Mouse (Mus musculus) heart, postnatal 36 days (tissue): Measurements from ENCODE around the gene Olfr600. TPM values are rescaled to one million over a fixed set of nuclear protein-coding genes. Genes with fewer than 3 reads are reported as not detected.
"Not testable (repeated sequence)": the region's sequence is repeated elsewhere in the genome, so short reads cannot be mapped to it uniquely, and the experiment has no call there.

Source experiments
- DNase-seq, 2 experiments: peaks; one replicate each; pipeline ENCODE4 v3.0.0; 2021 to 2022
- intact Hi-C: fragments of 180-260 bp; cut with DNase I; formaldehyde crosslinking; loops from one replicate; pipeline ENCODE4 v1.15.1; 2025
- total RNA-seq, 2 experiments: library from RNA; stranded (reverse); gene quantifications; 2 replicates each; pipeline ENCODE4 v1.2.3; 2021

Olfr600 gene
- total RNA-seq: not detected

DNA sequence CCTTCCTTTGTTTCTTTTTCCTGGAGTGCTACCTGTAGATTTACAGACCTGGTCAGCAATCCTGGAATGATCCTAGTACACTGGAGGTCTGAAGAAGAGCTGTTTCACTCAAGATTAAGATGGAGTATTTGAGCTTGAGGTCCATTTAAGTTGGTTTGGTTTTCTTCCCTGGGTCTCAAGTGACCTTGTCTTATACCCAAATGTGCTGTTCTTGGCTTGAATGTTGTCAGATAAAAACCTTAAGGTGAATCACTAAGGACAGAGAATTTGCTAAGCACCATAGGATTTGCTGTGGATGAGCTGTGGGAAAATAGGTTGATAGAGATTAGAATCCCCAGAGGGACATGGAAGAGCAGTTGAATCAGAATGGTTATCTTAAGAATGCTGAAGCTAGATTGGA, at the start of gene Olfr600:
TSS of gene Olfr600 (minus strand) at position 101 of the 400 bp plus-strand sequence.
- intact Hi-C loops: no loop called here
- no peak for DNase-seq

DNA sequence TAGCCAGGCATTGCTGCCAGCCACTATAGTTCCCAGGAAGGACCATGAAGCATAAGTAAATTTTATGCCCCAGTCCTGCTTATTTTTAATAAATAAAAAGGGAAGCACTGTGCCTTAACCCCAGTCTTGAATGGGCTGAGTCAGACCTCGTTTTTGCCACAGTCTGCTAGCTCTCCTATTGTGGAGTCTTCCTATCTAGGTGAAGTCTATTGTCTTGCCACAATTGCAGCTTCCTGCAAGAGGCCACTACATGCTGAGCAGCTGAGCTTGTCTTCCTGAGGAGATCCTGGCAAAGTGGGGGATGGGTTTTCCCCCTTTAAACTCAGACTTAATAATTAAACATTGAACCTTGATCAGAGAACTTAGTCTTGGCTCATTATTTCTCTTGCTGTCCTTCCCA, 49.5 kb upstream of the Olfr600 start:
- intact Hi-C loops: no loop called here
- no peak for DNase-seq

DNA sequence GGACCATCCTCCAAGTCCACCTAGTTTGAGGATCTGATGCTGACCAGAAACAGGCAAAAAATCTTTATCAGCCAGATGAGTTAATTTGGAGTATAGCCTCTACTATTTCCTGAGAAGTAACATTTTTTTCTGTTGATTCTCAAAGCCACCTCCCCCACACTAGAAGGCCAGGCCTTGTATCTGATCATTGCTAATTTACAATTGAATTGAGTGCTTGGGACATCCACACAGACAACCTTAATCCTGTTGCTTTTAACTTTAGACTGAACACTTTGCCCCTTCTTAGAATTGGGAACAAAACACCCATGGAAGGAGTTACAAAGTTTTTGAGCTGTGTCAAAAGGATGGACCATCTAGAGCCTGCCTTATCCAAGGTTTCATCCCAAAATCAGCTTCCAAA, 48.3 kb upstream of the Olfr600 start:
- DNase-seq: no peak
- intact Hi-C loops: no loop called here

DNA sequence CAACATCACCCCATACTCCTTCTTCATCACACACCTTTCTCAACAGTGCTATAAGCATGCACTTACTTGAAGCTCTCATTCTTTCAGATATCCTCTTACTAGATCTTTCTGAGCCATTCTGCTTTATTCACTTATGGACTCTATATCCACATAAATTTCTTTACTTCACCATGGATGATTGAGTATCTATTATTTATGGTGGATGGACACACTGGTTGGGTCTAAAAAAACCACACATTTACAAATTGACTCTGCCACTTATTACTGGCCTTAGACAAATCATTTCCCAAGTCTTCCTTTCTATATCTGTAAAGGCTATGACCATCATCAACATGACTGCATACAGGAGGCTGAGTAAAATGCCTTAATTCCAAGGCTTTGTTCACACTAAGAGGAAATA, 36.6 kb upstream of the Olfr600 start, which contains the start of gene Olfr603:
TSS of gene Olfr603 (minus strand) at position 101 of the 400 bp plus-strand sequence.
- intact Hi-C loops: no loop called here
- no peak for DNase-seq

DNA sequence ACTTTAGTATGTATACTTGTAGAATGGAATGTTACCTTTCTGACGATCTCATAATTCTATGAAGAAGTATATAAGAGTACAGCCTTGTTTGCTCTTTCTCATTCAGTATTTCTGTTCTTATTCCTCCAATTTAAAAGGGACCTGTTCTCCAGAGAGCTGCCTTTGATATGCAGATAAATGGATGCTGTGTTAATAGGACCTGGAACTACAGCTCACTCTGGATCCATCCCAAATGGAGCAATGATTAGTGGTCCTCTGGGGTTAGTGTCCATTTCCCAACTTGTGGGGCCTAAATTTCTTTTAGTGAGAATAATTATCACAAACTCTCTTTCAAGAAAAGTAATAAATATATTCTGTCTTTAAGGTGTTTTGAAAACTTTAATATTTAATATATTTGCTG, 13.1 kb upstream of the Olfr600 start, which contains the start of gene Olfr601:
TSS of gene Olfr601 (minus strand) at position 101 of the 400 bp plus-strand sequence.
- intact Hi-C loops: no loop called here
- no peak for DNase-seq

DNA sequence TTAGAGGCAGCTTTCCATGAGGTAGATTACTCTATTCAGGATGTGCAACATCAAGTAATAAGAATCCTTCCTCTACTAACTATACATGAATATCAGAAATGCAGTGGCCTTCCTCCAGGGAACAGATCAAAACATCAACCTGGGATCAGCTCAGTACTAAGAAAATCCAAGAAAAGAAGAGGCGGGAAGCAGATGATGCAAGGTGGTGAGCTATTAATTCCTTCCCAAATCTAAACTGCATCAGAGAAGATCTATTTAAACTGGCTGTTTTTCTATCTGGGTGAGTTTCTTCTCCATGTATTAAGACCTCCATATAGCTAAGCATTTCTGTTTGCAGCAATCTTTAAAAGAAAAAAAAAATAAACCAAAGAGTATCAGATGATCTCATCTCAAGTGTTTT, 13.9 kb downstream of the Olfr600 start, which contains the start of gene Olfr599:
TSS of gene Olfr599 (plus strand) at position 301 of the 400 bp plus-strand sequence.
- DNase-seq: no peak
- intact Hi-C loops: no loop called here

DNA sequence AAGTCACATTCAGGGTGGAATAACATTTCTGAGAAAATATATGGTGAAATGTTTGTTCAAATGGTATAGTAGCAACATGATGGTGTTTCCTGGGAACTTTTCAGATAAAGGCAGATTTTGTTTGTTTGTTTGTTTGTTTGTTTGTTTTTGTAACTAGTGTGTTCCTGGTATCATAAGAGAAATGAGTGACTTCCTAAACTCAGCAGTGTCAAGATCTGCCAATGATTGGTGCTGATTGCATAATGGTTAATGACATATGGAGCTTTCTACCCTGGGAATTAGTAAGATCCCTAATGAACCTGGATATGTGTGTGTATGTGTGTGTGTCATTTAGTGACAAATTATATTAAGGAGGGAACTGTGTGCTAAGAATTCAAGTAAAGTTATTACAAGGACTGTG, 26.2 kb downstream of the Olfr600 start, which contains the start of gene Olfr598:
TSS of gene Olfr598 (plus strand) at position 301 of the 400 bp plus-strand sequence.
- intact Hi-C loops: no loop called here
- DNase-seq: no peak

DNA sequence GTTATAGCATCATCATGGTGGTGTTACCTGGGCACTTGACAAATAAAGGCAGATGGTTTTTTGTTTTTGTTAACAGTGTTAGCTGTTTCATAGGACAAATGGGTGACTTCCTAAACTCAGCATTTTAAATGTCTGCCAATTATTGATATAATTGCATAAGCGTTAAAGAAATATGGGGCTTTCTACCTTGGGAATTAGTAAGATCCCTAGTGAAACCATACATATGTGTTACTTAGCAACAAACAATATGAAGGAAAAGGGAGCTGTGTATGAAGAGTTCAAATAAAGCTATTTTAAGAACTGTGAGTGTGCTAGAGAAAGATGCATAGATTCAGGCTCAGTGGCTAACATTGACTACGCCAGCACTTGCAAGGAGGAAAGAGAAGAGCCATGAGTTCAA, 33.5 kb downstream of the Olfr600 start, which contains the start of gene Olfr597:
TSS of gene Olfr597 (plus strand) at position 301 of the 400 bp plus-strand sequence.
- intact Hi-C loops, DNase-seq: not testable (repeated sequence)

DNA sequence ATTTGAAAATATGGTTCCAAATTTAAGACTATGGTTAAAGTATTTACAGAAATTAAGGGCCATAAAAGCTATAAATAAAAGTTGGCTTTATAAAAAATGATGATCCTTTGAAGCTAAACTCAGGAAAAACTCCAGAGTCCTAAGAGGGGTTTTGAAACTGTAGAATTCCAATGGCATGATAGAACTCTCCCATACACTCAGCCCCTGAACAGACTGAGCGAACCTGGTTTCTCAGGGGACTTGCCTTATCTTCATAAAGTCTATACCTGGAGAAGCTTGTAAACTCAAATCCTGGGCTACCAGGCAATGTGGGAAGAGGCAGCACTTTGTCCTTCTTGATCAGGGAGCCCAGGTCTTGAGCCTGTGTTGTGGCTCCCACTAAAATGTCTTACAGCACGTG, 44.1 kb downstream of the Olfr600 start, which contains the start of gene Olfr596:
TSS of gene Olfr596 (plus strand) at position 301 of the 400 bp plus-strand sequence.
- intact Hi-C loops: not testable (repeated sequence)

More for the DNA sequence above, 44.1 kb downstream of the Olfr600 start, which contains the start of gene Olfr596:
- DNase-seq: not testable (repeated sequence)

Other genes starting within 250 kb of the Olfr600 start
- not detected for gene Olfr586, start 224.0 kb downstream of the Olfr600 start, total RNA-seq
- not detected for gene Olfr588-ps1, start 208.8 kb downstream of the Olfr600 start, total RNA-seq
- gene Olfr589, start 193.3 kb downstream of the Olfr600 start, total RNA-seq: not detected
- not detected for gene Olfr591, start 171.3 kb downstream of the Olfr600 start, total RNA-seq
- gene Olfr592, start 164.9 kb downstream of the Olfr600 start, total RNA-seq: not detected
- not detected for gene Olfr593, start 137.8 kb downstream of the Olfr600 start, total RNA-seq
- gene Olfr594, start 132.7 kb downstream of the Olfr600 start, total RNA-seq: not detected
- not detected for gene Usp17ld, start 97.2 kb downstream of the Olfr600 start, total RNA-seq
- gene Olfr596, start 44.0 kb downstream of the Olfr600 start, total RNA-seq: not detected
- gene Olfr597, start 33.4 kb downstream of the Olfr600 start, total RNA-seq: not detected
- gene Olfr598, start 26.1 kb downstream of the Olfr600 start, total RNA-seq: not detected
- not detected for gene Olfr599, start 13.8 kb downstream of the Olfr600 start, total RNA-seq
- not detected for gene Olfr601, start 13.0 kb upstream of the Olfr600 start, total RNA-seq
- gene Olfr603, start 36.5 kb upstream of the Olfr600 start, total RNA-seq: not detected
- gene Usp17lc, start 65.4 kb upstream of the Olfr600 start, total RNA-seq: not detected
- gene Olfr605, start 95.8 kb upstream of the Olfr600 start, total RNA-seq: not detected
- gene Olfr606, start 99.4 kb upstream of the Olfr600 start, total RNA-seq: not detected
- gene Olfr607, start 114.5 kb upstream of the Olfr600 start, total RNA-seq: not detected
- gene Olfr608, start 120.2 kb upstream of the Olfr600 start, total RNA-seq: not detected
- not detected for gene Olfr609, start 148.4 kb upstream of the Olfr600 start, total RNA-seq
- gene Olfr610, start 162.5 kb upstream of the Olfr600 start, total RNA-seq: not detected
- not detected for gene Olfr611, start 171.2 kb upstream of the Olfr600 start, total RNA-seq
- gene Olfr612, start 193.0 kb upstream of the Olfr600 start, total RNA-seq: not detected
- not detected for gene Olfr613, start 198.4 kb upstream of the Olfr600 start, total RNA-seq
- not detected for gene Olfr615, start 206.4 kb upstream of the Olfr600 start, total RNA-seq
- not detected for gene Olfr616, start 219.5 kb upstream of the Olfr600 start, total RNA-seq
- gene Olfr617, start 223.4 kb upstream of the Olfr600 start, total RNA-seq: not detected
- not detected for gene Olfr618, start 240.4 kb upstream of the Olfr600 start, total RNA-seq